Mouse (Mus musculus): ENCODE measurements at regions not wholly inside any gene's neighbourhood (a gene's known extent, or its start where the extent isn't known, plus 50 kb on each side); places are given as distances from the start of the nearest gene placed in this dataset.

- Histone ChIP-seq H3K9me3 (no peaks in the 10 kb centered on the region), H3K36me3 (no peaks in the 10 kb centered on the region), H3K27ac (replicated peaks) (no peak overlapping the region), H3K4me2 (no peak overlapping the region), H3K4me1 (no peaks in the 10 kb centered on the region), H3K4me3 (no peak overlapping the region), H3K9ac (no peak overlapping the region), H3K27me3 (replicated peaks) (no peaks in the 10 kb centered on the region)
- 70% methylated on average over 2 of the region's 2 CpGs for WGBS
- no peak for ATAC-seq (ENCODE audit: extremely low read depth, insufficient number of reproducible peaks, low FRiP score, low TSS enrichment)
These were observed 275.7 kb downstream of the Slitrk1 start for GRCm38 (mm10) chr14:108638291-108638690.

GRCm38 (mm10) chr14:108635266-108635665, 278.7 kb downstream of the Slitrk1 start:
- Histone ChIP-seq H3K4me2 (no peak overlapping the region), H3K4me1 (no peaks in the 10 kb centered on the region), H3K9me3 (no peaks in the 10 kb centered on the region), H3K4me3 (no peak overlapping the region), H3K27me3 (replicated peaks) (no peaks in the 10 kb centered on the region), H3K27ac (replicated peaks) (no peak overlapping the region), H3K36me3 (no peaks in the 10 kb centered on the region), H3K9ac (no peak overlapping the region)
- WGBS, result 79% methylated on average over 2 of the region's 2 CpGs
- ATAC-seq (ENCODE audit: extremely low read depth, insufficient number of reproducible peaks, low FRiP score, low TSS enrichment), result no peak

GRCm38 (mm10) chr14:108610028-108610427, 303.9 kb downstream of the Slitrk1 start:
- 68% methylated on average over 1 of the region's 1 CpGs for WGBS
- Histone ChIP-seq H3K27me3 (replicated peaks) (no peaks in the 10 kb centered on the region), H3K4me1 (no peaks in the 10 kb centered on the region), H3K36me3 (no peaks in the 10 kb centered on the region), H3K9ac (no peak overlapping the region), H3K9me3 (no peaks in the 10 kb centered on the region), H3K4me2 (no peak overlapping the region), H3K27ac (replicated peaks) (no peak overlapping the region), H3K4me3 (no peak overlapping the region)
- no peak for ATAC-seq (ENCODE audit: extremely low read depth, insufficient number of reproducible peaks, low FRiP score, low TSS enrichment)

Measured in heart, embryonic 13.5 days (tissue).